Mouse (Mus musculus) adipocyte (in vitro differentiated cells): ENCODE data around the gene Gba.
A peak's percentile ranks its signal among the peaks of the same experiment; 100 is the strongest.
"Not testable (repeated sequence)": the region's sequence is repeated elsewhere in the genome, so short reads cannot be mapped to it uniquely, and the experiment has no call there.

ENCODE experiments used
- DNase-seq: peaks from one replicate; pipeline ENCODE4 v3.0.0-alpha.2; 2016; ENCODE audit warnings: low spot score

The Gba gene

GRCm38 (mm10) chr3:89215853-89216252 is 13.1 kb downstream of the Gba start:
- peak; percentile 88 for DNase-seq

- not testable (repeated sequence) for DNase-seq
These were observed 13.7 kb downstream of the Gba start for GRCm38 (mm10) chr3:89216407-89216806.

GRCm38 (mm10) chr3:89218271-89218670 is 15.5 kb downstream of the Gba start:
- no peak for DNase-seq

GRCm38 (mm10) chr3:89219546-89219945 is 16.8 kb downstream of the Gba start:
- DNase-seq = no peak

GRCm38 (mm10) chr3:89221167-89221566 is 18.4 kb downstream of the Gba start:
- DNase-seq = no peak

- DNase-seq = no peak
These were observed 22.1 kb downstream of the Gba start for GRCm38 (mm10) chr3:89224796-89225195.

- no peak for DNase-seq
These were observed 22.6 kb downstream of the Gba start for GRCm38 (mm10) chr3:89225321-89225815.

GRCm38 (mm10) chr3:89225918-89226317 is 23.2 kb downstream of the Gba start:
- no peak for DNase-seq

- no peak for DNase-seq
These were observed 23.6 kb downstream of the Gba start for GRCm38 (mm10) chr3:89226361-89226760.

- no peak for DNase-seq
These were observed 24.2 kb downstream of the Gba start, which contains the start of gene Mtx1 for GRCm38 (mm10) chr3:89226900-89227299. Mtx1 (minus strand) TSS chr3:89227088.

- DNase-seq = peak; percentile 56
These were observed 24.8 kb downstream of the Gba start for GRCm38 (mm10) chr3:89227307-89228179.

- peak; percentile 88 for DNase-seq
These were observed 25.4 kb downstream of the Gba start for GRCm38 (mm10) chr3:89228180-89228549.

GRCm38 (mm10) chr3:89228836-89229235 is 26.1 kb downstream of the Gba start, which contains the start of gene Muc1:
Muc1 (plus strand) TSS chr3:89229057.
- DNase-seq = no peak

GRCm38 (mm10) chr3:89229276-89229675 is 26.5 kb downstream of the Gba start:
- DNase-seq = no peak

- no peak for DNase-seq
These were observed 27.8 kb downstream of the Gba start for GRCm38 (mm10) chr3:89230561-89230960.

- DNase-seq = no peak
These were observed 28.6 kb downstream of the Gba start for GRCm38 (mm10) chr3:89231345-89231744.

GRCm38 (mm10) chr3:89231772-89232275 is 29.1 kb downstream of the Gba start:
- DNase-seq = no peak

- DNase-seq = no peak
These were observed 29.9 kb downstream of the Gba start for GRCm38 (mm10) chr3:89232614-89233013.

- DNase-seq = no peak
These were observed 30.9 kb downstream of the Gba start for GRCm38 (mm10) chr3:89233562-89234110.

- no peak for DNase-seq
These were observed 33.8 kb downstream of the Gba start for GRCm38 (mm10) chr3:89236516-89236915.

GRCm38 (mm10) chr3:89237682-89238081 is 35.0 kb downstream of the Gba start:
- no peak for DNase-seq

- DNase-seq = no peak
These were observed 35.8 kb downstream of the Gba start for GRCm38 (mm10) chr3:89238494-89238893.

GRCm38 (mm10) chr3:89242331-89242895 is 39.7 kb downstream of the Gba start:
- peak; percentile 56 for DNase-seq
